Mouse (Mus musculus) embryonic fibroblast, embryonic 13.5 days (primary cell): ENCODE measurements around the gene Ficd.

ENCODE experiments used
- CTCF ChIP-seq: IDR thresholded peaks from 2 replicates; pipeline ENCODE4 v1.5.1; 2011; ENCODE audit warnings: mild to moderate bottlenecking, control low read depth, low read length, moderate library complexity, borderline replicate concordance; ENCODE audit not compliant: insufficient read depth
- POLR2A ChIP-seq: IDR thresholded peaks from 2 replicates; pipeline ENCODE4 v1.6.1; 2011; ENCODE audit warnings: low read depth, mild to moderate bottlenecking, control low read depth, low read length, moderate library complexity

DNA sequence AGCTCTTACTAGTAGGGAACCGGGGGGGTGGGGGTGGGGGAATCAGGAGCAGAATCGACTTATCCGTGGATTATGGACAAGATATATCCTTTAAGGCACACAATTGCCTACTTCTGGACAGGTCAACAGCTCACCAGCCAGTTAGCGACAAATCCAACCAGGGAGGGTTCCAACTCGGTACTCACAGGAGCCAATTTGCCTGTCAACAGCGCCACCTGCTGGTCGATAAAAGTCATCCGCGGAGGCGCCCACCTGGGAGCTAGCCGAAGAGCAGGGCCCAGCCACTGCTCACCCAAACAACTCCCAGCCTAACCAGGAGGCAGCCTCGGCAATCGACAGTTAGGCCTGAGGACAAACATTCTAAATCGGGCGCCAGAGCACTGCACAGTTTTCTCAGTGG is 11.2 kb upstream of the Ficd start, which contains the start of gene 1700069L16Rik:
- TF ChIP-seq POLR2A (no peak), CTCF (peak; percentile 76)
